Mouse (Mus musculus) ES-Bruce4 (cell line): Measurements from ENCODE around the gene Jag2.

ENCODE experiments used
- CTCF ChIP-seq: IDR thresholded peaks from one replicate; pipeline ENCODE4 v1.8.1; 2011; ENCODE audit warnings: low read depth, low read length
- EP300 ChIP-seq: IDR thresholded peaks from 2 replicates; pipeline ENCODE4 v1.6.1; 2011; ENCODE audit warnings: low read depth, low read length; ENCODE audit not compliant: insufficient read depth
- POLR2A ChIP-seq: IDR thresholded peaks from one replicate; pipeline ENCODE4 v1.8.1; 2011; ENCODE audit warnings: low read length; ENCODE audit not compliant: insufficient read depth

GRCm38 (mm10) chr12:112951150-112951842 is 21.7 kb upstream of the Jag2 start:
- TF ChIP-seq EP300 (no peak), CTCF (no peak), POLR2A (no peak)
